Mouse (Mus musculus) left cerebral cortex, adult 8-10 months (tissue): ENCODE data around the gene Fat2. TPM values are rescaled to one million over a fixed set of nuclear protein-coding genes. Genes with fewer than 3 reads are reported as not detected.

Experiments
- DNase-seq, 2 experiments: peaks; one replicate each; pipeline ENCODE4 v3.0.0; 2022; ENCODE audit warnings: low spot score in 2 of 2
- total RNA-seq, 4 experiments: library from RNA; stranded (reverse); gene quantifications; 2 replicates each; pipeline ENCODE4 v1.2.4; 2022

Fat2 gene
- total RNA-seq, 4 experiments from 2014 or later = 0.16 to 0.32 (median 0.19) TPM

- no peak for DNase-seq
Measured at GRCm38 (mm10) chr11:55329868-55330772, 6.2 kb downstream of the Fat2 start.

- DNase-seq = no peak
Measured at GRCm38 (mm10) chr11:55327558-55328409, 8.6 kb downstream of the Fat2 start.

- DNase-seq = no peak
Measured at GRCm38 (mm10) chr11:55327111-55327510, 9.3 kb downstream of the Fat2 start.

- no peak for DNase-seq
Measured at GRCm38 (mm10) chr11:55326211-55326610, 10.2 kb downstream of the Fat2 start.

- peak; percentile 4 to 71 for DNase-seq
Measured at GRCm38 (mm10) chr11:55323854-55324253, 12.5 kb downstream of the Fat2 start.

GRCm38 (mm10) chr11:55320990-55321389, 15.4 kb downstream of the Fat2 start:
- no peak for DNase-seq

- DNase-seq = no peak
Measured at GRCm38 (mm10) chr11:55315966-55316365, 20.4 kb downstream of the Fat2 start.

- DNase-seq = no peak
Measured at GRCm38 (mm10) chr11:55314704-55315047, 21.7 kb downstream of the Fat2 start.

GRCm38 (mm10) chr11:55313768-55314703, 22.3 kb downstream of the Fat2 start:
- no peak for DNase-seq

- DNase-seq = no peak
Measured at GRCm38 (mm10) chr11:55302350-55302749, 34.0 kb downstream of the Fat2 start.

GRCm38 (mm10) chr11:55293179-55293578, 43.2 kb downstream of the Fat2 start:
- DNase-seq = no peak

GRCm38 (mm10) chr11:55291901-55292300, 44.5 kb downstream of the Fat2 start:
- DNase-seq = no peak

GRCm38 (mm10) chr11:55289851-55290391, 46.4 kb downstream of the Fat2 start:
- DNase-seq = no peak

GRCm38 (mm10) chr11:55274756-55275155, 61.6 kb downstream of the Fat2 start:
- no peak for DNase-seq

- no peak for DNase-seq
Measured at GRCm38 (mm10) chr11:55268580-55268979, 67.8 kb downstream of the Fat2 start.

- no peak for DNase-seq
Measured at GRCm38 (mm10) chr11:55265647-55266046, 70.7 kb downstream of the Fat2 start.

GRCm38 (mm10) chr11:55264318-55264717, 72.0 kb downstream of the Fat2 start:
- DNase-seq = no peak

- no peak for DNase-seq
Measured at GRCm38 (mm10) chr11:55262000-55262399, 74.4 kb downstream of the Fat2 start.

- no peak for DNase-seq
Measured at GRCm38 (mm10) chr11:55261105-55261504, 75.3 kb downstream of the Fat2 start.

- DNase-seq = no peak
Measured at GRCm38 (mm10) chr11:55253391-55253790, 83.0 kb downstream of the Fat2 start.

GRCm38 (mm10) chr11:55250527-55250926, 85.8 kb downstream of the Fat2 start:
- peak in 1 of 2 experiments; percentile 33 for DNase-seq
